Mouse (Mus musculus) cerebellum, postnatal 36 days (tissue): ENCODE data around the gene Pdgfa.
A peak's percentile ranks its signal among the peaks of the same experiment; 100 is the strongest.

Experiments
- DNase-seq, 2 experiments: peaks; one replicate each; pipeline ENCODE4 v3.0.0; 2021 to 2022; ENCODE audit warnings: mixed read lengths in 2 of 2

Pdgfa gene

GRCm38 (mm10) chr5:138994786-138995720, 2.1 kb downstream of the Pdgfa start:
- DNase-seq = peak; percentile 58

- DNase-seq = no peak
Measured at GRCm38 (mm10) chr5:138994108-138994785, 2.9 kb downstream of the Pdgfa start.

GRCm38 (mm10) chr5:138993371-138994107, 3.6 kb downstream of the Pdgfa start:
- no peak for DNase-seq

- DNase-seq = no peak
Measured at GRCm38 (mm10) chr5:138992611-138993370, 4.4 kb downstream of the Pdgfa start.

GRCm38 (mm10) chr5:138991734-138992133, 5.4 kb downstream of the Pdgfa start:
- DNase-seq = no peak

- no peak for DNase-seq
Measured at GRCm38 (mm10) chr5:138990659-138991380, 6.3 kb downstream of the Pdgfa start.

- DNase-seq = no peak
Measured at GRCm38 (mm10) chr5:138989567-138989966, 7.6 kb downstream of the Pdgfa start.

GRCm38 (mm10) chr5:138988764-138989163, 8.4 kb downstream of the Pdgfa start:
- DNase-seq = no peak

- DNase-seq = no peak
Measured at GRCm38 (mm10) chr5:138987994-138988393, 9.2 kb downstream of the Pdgfa start.

- no peak for DNase-seq
Measured at GRCm38 (mm10) chr5:138981921-138982320, 15.2 kb downstream of the Pdgfa start.

- no peak for DNase-seq
Measured at GRCm38 (mm10) chr5:138980608-138981007, 16.6 kb downstream of the Pdgfa start.

GRCm38 (mm10) chr5:138979840-138980239, 17.3 kb downstream of the Pdgfa start:
- DNase-seq = no peak

- no peak for DNase-seq
Measured at GRCm38 (mm10) chr5:138977759-138978158, 19.4 kb downstream of the Pdgfa start.

- no peak for DNase-seq
Measured at GRCm38 (mm10) chr5:138974911-138975485, 22.2 kb downstream of the Pdgfa start.

- DNase-seq = no peak
Measured at GRCm38 (mm10) chr5:138973480-138973879, 23.7 kb downstream of the Pdgfa start.

GRCm38 (mm10) chr5:138971405-138971804, 25.8 kb downstream of the Pdgfa start:
- no peak for DNase-seq

- no peak for DNase-seq
Measured at GRCm38 (mm10) chr5:138970056-138970490, 27.1 kb downstream of the Pdgfa start.

- no peak for DNase-seq
Measured at GRCm38 (mm10) chr5:138966033-138966724, 31.0 kb downstream of the Pdgfa start.

GRCm38 (mm10) chr5:138965590-138965989, 31.6 kb downstream of the Pdgfa start:
- DNase-seq = no peak

GRCm38 (mm10) chr5:138956427-138956833, 40.7 kb downstream of the Pdgfa start:
- DNase-seq = no peak

GRCm38 (mm10) chr5:138953986-138954385, 43.2 kb downstream of the Pdgfa start:
- no peak for DNase-seq
